Mouse (Mus musculus) cerebellum, adult 9-11 months (tissue): ENCODE measurements around the gene D830030K20Rik.
"Not testable (repeated sequence)": the region's sequence is repeated elsewhere in the genome, so short reads cannot be mapped to it uniquely, and the experiment has no call there.

Experiments
- DNase-seq: peaks from one replicate; pipeline ENCODE4 v3.0.0; 2022

The D830030K20Rik gene

GRCm38 (mm10) chr14:3208272-3209152 is at the start of gene D830030K20Rik:
TSS of gene D830030K20Rik (plus strand) at chr14:3208488.
- peak; percentile 2 for DNase-seq

- DNase-seq, result not testable (repeated sequence)
These were observed 20.3 kb upstream of the D830030K20Rik start, which contains the start of gene Gm5795 for GRCm38 (mm10) chr14:3187955-3188354. TSS of gene Gm5795 (plus strand) at chr14:3188255.

GRCm38 (mm10) chr14:3209367-3209766 is 1.1 kb downstream of the D830030K20Rik start:
- peak; percentile 4 for DNase-seq

GRCm38 (mm10) chr14:3262531-3262930 is 54.2 kb downstream of the D830030K20Rik start:
- not testable (repeated sequence) for DNase-seq
